Mouse (Mus musculus) liver, adult 2 months (tissue): ENCODE data around the gene Mmp24.
A peak's percentile ranks its signal among the peaks of the same experiment; 100 is the strongest.

ENCODE experiments used
- CTCF ChIP-seq: fragments of 200-500 bp; IDR thresholded peaks from 2 replicates; pipeline ENCODE4 v1.5.1; 2011; ENCODE audit warnings: low read depth, low read length, control low read depth
- POLR2A ChIP-seq: fragments of 200-500 bp; IDR thresholded peaks from 2 replicates; pipeline ENCODE4 v1.6.1; 2011; ENCODE audit warnings: low read length, control low read depth; ENCODE audit not compliant: insufficient read depth; ENCODE audit errors: extremely low read depth

- TF ChIP-seq CTCF (no peak), POLR2A (0 out of 2 replicates have a peak, but pooled peaks have one; percentile 66)
These were observed 50.9 kb downstream of the Mmp24 start for GRCm38 (mm10) chr2:155825904-155826629.
